Mouse (Mus musculus) hindbrain, postnatal 0 days (tissue): ENCODE measurements around the gene Frmd8. TPM values are rescaled to one million over a fixed set of nuclear protein-coding genes. Genes with fewer than 3 reads are reported as not detected.
A peak's percentile ranks its signal among the peaks of the same experiment; 100 is the strongest.

Experiments used
- ATAC-seq: fragments of 200-750 bp; cut with Nextera tagmentation; 2 replicates; pipeline ENCODE4 v1.8.0; 2017; ENCODE audit warnings: mild to moderate bottlenecking, moderate TSS enrichment, moderate library complexity
- DNase-seq: peaks from one replicate; pipeline ENCODE4 v3.0.0-alpha.2; 2015; ENCODE audit warnings: low spot score
- H3K27ac ChIP-seq: fragments of 300-500 bp; sonication (generic); 2 replicates; pipeline ENCODE4 v1.5.1; 2014; ENCODE audit warnings: mild to moderate bottlenecking
- H3K27me3 ChIP-seq: fragments of 300-500 bp; sonication (generic); 2 replicates; pipeline ENCODE4 v1.6.1; 2014; ENCODE audit warnings: low read length, mixed read lengths; ENCODE audit not compliant: insufficient read depth
- H3K36me3 ChIP-seq: fragments of 300-500 bp; sonication (generic); 2 replicates; pipeline ENCODE4 v1.6.1; 2014; ENCODE audit warnings: low read length, mixed read lengths; ENCODE audit not compliant: insufficient read depth
- H3K4me1 ChIP-seq: fragments of 300-500 bp; sonication (generic); 2 replicates; pipeline ENCODE4 v1.6.1; 2014; ENCODE audit warnings: antibody characterized with exemption, low read length, mixed read lengths; ENCODE audit not compliant: insufficient read depth
- H3K4me2 ChIP-seq: fragments of 300-500 bp; sonication (generic); 2 replicates; pipeline ENCODE4 v1.6.1; 2014; ENCODE audit warnings: low read depth, mild to moderate bottlenecking, low read length, moderate library complexity, mixed read lengths
- H3K4me3 ChIP-seq: fragments of 300-500 bp; sonication (generic); 2 replicates; pipeline ENCODE4 v1.5.1; 2014; ENCODE audit warnings: low read length
- H3K9ac ChIP-seq: fragments of 300-500 bp; sonication (generic); replicated peaks from 2 replicates; pipeline ENCODE4 v1.6.1; 2014; ENCODE audit warnings: mild to moderate bottlenecking, low read length, moderate library complexity, mixed read lengths
- H3K9me3 ChIP-seq: fragments of 300-500 bp; sonication (generic); 2 replicates; pipeline ENCODE4 v1.6.1; 2016; ENCODE audit warnings: low read length, mixed read lengths
- CTCF ChIP-seq: IDR thresholded peaks from 2 replicates; pipeline ENCODE4 v1.5.1; 2016; ENCODE audit warnings: antibody characterized with exemption, control low read depth, low read depth
- WGBS: fragments of 180-500 bp; shearing (Covaris S2); extraction: QIAGEN DNeasy Blood & Tissue Kit; methylation state at CpG from one replicate; pipeline ENCODE4 v1.1.7; 2014; 5-methylcytosine and 5-hydroxymethylcytosine counted together
- polyA plus RNA-seq: library from polyadenylated mRNA; unstranded; fragments of >200 nt; fragmentation: Nextera tagmentation; extraction: Ambion mirVana; gene quantifications from 2 replicates; pipeline ENCODE4 v1.2.1, GENCODE M21; 2015
- total RNA-seq: library from RNA; depleted of rRNA; stranded (reverse); fragments of >200 nt; gene quantifications from 2 replicates; pipeline ENCODE4 v1.2.3, GENCODE M21; 2014

Frmd8 gene
- total and polyA plus RNA-seq, 2 experiments from 2014 or later = 12.5 to 19.8 TPM

- Histone ChIP-seq H3K27ac (peak overlapping the region; percentile 100), H3K4me1 (peaks cover 13% of the 10 kb centered on the region), H3K4me3 (peak overlapping the region; percentile 77), H3K36me3 (no peaks in the 10 kb centered on the region), H3K27me3 (no peaks in the 10 kb centered on the region), H3K4me2 (peak overlapping the region; percentile 98), H3K9me3 (no peaks in the 10 kb centered on the region), H3K9ac (peak overlapping the region; percentile 47)
- peak; percentile 33 for ATAC-seq
- TF ChIP-seq CTCF = no peak
- DNase-seq = no peak
- WGBS = 2% methylated on average over 16 of the region's 16 CpGs
Measured at GRCm38 (mm10) chr19:5803881-5804279, 71.2 kb downstream of the Frmd8 start.

- Histone ChIP-seq H3K9me3 (no peaks in the 10 kb centered on the region), H3K27ac (peak overlapping the region; percentile 100), H3K27me3 (no peaks in the 10 kb centered on the region), H3K4me3 (peak overlapping the region; percentile 77), H3K9ac (peak overlapping the region; percentile 89), H3K4me2 (peak overlapping the region; percentile 98), H3K4me1 (peaks cover 13% of the 10 kb centered on the region), H3K36me3 (no peaks in the 10 kb centered on the region)
- WGBS = 1% methylated on average over 67 of the region's 67 CpGs
- ATAC-seq (peak; percentile 98), DNase-seq (peak; percentile 99)
- TF ChIP-seq CTCF = peak; percentile 2; the same call in 1 of the 2 replicates
Measured at GRCm38 (mm10) chr19:5803041-5803880, 71.8 kb downstream of the Frmd8 start.

- TF ChIP-seq CTCF = no peak
- WGBS = 0% methylated on average over 4 of the region's 4 CpGs
- DNase-seq (no peak), ATAC-seq (no peak)
- H3K9me3 ChIP-seq = no peaks in the 10 kb centered on the region
- peaks cover 13% of the 10 kb centered on the region for H3K4me1 ChIP-seq
- H3K27me3 ChIP-seq = no peaks in the 10 kb centered on the region
- peak overlapping the region; percentile 100 for H3K27ac ChIP-seq
- H3K9ac ChIP-seq = peak overlapping the region; percentile 89
- peaks cover 4% of the 10 kb centered on the region; the same call in 1 of the 2 replicates for H3K36me3 ChIP-seq
- peak overlapping the region; percentile 98 for H3K4me2 ChIP-seq
- H3K4me3 ChIP-seq = peak overlapping the region; percentile 77
Measured at GRCm38 (mm10) chr19:5802787-5803040, 72.4 kb downstream of the Frmd8 start.

- H3K9ac ChIP-seq = peak overlapping the region; percentile 89
- peaks cover 10% of the 10 kb centered on the region; the same call in 1 of the 2 replicates for H3K36me3 ChIP-seq
- ATAC-seq (no peak), DNase-seq (peak; percentile 98)
- no peaks in the 10 kb centered on the region for H3K9me3 ChIP-seq
- under 1% methylated on average over 25 of the region's 25 CpGs for WGBS
- peaks cover 13% of the 10 kb centered on the region for H3K4me1 ChIP-seq
- H3K27me3 ChIP-seq = no peaks in the 10 kb centered on the region
- peak overlapping the region; percentile 98 for H3K4me2 ChIP-seq
- no peak for TF ChIP-seq CTCF
- peak overlapping the region; percentile 77 for H3K4me3 ChIP-seq
- peak overlapping the region; percentile 100 for H3K27ac ChIP-seq
Measured at GRCm38 (mm10) chr19:5802011-5802786, 72.9 kb downstream of the Frmd8 start.

- Histone ChIP-seq H3K27ac (peak overlapping the region; percentile 100), H3K4me2 (peak overlapping the region; percentile 98), H3K27me3 (no peaks in the 10 kb centered on the region), H3K36me3 (peaks cover 17% of the 10 kb centered on the region; the same call in 1 of the 2 replicates), H3K9ac (peak overlapping the region; percentile 88), H3K9me3 (no peaks in the 10 kb centered on the region), H3K4me3 (peak overlapping the region; percentile 77), H3K4me1 (peaks cover 10% of the 10 kb centered on the region)
- WGBS = 1% methylated on average over 3 of the region's 3 CpGs
- ATAC-seq = no peak
- DNase-seq = no peak
- no peak for TF ChIP-seq CTCF
Measured at GRCm38 (mm10) chr19:5801432-5801964, 73.6 kb downstream of the Frmd8 start.

- peak overlapping the region; percentile 98 for H3K4me2 ChIP-seq
- no peaks in the 10 kb centered on the region for H3K27me3 ChIP-seq
- no peaks in the 10 kb centered on the region for H3K9me3 ChIP-seq
- TF ChIP-seq CTCF = no peak
- H3K4me1 ChIP-seq = peaks cover 17% of the 10 kb centered on the region
- peaks cover 23% of the 10 kb centered on the region for H3K36me3 ChIP-seq
- peak overlapping the region; percentile 88 for H3K9ac ChIP-seq
- peak; percentile 48 for DNase-seq
- under 1% methylated on average over 19 of the region's 19 CpGs for WGBS
- peak overlapping the region; percentile 77 for H3K4me3 ChIP-seq
- H3K27ac ChIP-seq = peak overlapping the region; percentile 100
- no peak for ATAC-seq
Measured at GRCm38 (mm10) chr19:5800632-5801431, 74.2 kb downstream of the Frmd8 start.
